Mouse (Mus musculus): ENCODE results near the gene Dlx3.

Dlx3 gene

DNA sequence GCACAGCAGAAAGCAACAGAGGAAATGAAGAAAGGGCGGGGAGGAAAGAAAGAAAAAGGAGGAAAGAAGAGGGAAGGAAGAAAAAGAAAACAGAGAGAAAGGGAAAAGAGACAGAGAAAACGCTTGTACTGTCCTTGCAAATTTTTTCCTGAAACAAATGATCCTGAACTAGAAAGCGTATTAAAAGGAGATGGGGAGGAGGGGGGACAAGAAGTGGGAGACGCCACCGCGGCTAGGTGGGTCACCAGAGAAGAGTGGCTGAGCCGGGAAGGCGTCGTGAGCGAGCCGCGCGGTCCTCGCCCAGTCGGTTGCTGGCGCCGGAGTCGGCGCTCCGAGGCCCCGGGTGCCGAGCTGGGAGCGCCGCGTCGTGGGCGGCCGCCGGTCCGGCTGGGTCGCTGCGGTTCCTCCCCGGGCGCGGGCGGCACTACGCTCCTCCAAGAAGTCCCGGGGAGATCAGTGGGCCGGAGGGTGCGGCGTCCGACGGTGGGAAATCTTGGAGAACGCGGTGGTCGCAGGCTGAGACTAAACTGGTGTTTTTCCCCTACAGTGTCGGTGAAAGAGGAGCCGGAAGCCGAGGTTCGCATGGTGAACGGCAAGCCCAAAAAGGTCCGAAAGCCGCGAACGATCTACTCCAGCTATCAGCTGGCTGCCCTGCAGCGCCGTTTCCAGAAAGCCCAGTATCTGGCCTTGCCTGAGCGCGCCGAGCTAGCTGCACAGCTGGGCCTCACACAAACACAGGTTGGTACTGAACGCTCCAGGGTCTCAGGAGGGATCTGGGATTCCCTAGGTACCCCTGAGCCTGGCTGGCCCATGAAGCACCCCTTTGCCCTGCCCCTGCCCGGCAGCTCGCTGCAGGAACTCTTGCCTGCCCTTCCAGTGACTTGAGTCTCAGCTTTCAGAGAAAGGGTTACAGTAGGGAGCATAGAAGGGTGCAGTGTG is 1.5 kb downstream of the Dlx3 start:
- DNase-seq (ENCODE audit: extremely low spot score, low spot score), result peak; percentile 60

DNA sequence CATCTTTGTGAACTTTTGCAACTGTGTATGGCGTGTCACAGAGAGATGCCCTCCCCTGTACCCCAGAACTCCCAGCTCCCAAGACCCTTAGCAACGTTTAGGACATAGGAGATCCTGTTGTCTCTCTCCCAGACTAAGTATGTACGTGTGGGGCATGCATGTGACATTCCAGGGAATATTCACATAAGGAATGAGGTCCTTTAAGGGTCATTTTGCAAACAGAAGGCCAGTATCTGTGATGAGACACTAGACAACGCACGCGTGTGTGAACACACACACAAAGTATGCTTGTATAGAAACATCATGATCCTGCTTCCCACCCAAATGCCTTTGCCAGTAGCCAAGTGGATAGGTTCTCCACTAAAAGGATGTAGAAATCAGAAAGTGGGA is 2.2 kb downstream of the Dlx3 start:
- peak; percentile 37 for DNase-seq (ENCODE audit: extremely low spot score, low spot score)

DNA sequence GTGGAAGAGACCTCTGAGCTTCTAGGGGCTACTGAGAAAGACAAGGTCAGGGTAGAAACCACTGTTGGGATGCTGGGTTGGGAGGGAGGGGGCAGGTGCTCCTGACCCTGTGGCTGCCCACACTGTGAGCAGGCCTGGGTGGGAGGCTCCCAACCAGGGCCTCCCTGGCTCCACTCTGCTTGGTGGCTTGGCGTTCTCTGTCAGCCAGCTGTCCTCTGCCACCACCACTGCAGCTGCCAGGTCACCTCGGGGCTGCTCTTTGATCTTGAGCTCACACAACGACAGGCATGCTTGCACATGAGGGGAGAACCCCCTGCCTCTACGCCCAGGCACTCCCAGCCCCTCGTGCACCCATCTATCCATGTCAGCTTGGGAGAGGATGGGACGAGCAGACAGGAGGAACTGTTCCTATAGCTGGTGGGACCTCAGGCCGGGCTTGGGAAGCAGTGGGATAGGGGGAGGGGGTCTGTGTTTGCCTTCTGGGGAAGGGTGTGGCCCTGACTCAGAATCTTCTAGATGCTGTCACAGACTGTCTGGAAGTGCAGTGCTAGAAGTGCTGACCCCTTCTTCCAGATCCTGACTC is 5.5 kb downstream of the Dlx3 start:
- no peak for DNase-seq (ENCODE audit: extremely low spot score, low spot score)

DNA sequence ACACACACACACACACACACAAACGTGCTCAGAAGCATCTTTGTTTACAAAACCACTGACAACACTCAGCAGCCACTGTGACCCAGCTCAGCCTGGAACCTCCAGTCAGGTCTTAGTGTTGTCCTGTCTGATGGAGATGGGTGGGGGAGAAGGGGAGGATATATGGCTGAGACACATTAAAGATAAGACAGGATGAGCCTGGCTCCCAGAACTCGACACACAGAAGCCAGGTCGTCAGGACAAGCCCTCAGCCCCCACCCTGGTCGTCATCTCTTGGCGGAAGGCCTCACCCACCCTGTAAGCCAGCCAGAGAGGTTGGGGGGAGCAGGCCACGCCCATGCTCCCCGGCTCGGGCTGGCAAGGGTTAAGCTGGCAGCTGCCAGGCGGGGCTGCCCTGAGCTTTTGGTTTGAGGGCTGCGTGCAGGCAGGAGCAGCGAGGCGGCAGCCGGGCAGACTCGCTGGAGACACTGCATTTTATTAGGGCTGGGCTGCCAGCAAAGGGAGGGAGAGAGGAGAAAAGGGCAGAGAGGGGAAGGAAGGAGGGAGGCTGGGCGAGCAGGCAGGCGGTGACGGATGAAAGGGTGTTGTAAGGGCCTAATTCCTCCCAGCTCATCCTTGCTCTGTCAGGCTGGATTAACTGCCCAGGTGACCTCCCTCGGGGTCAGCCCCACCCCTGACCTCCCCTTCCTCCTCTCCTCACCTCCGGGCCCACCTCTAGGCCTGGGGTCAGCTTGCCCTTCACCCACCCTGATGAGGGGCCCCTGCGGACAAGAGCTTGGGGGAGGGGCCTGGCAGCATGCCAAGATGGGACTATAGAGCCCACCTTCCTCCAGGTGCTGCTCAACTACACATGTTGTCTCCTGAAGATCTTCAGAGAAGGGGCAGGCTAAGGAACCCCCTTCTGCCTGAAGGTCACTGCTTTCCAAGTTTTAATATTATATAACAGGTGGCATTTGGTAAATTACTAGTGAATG is 6.6 kb downstream of the Dlx3 start:
- DNase-seq (ENCODE audit: extremely low spot score, low spot score), result peak; percentile 20

DNA sequence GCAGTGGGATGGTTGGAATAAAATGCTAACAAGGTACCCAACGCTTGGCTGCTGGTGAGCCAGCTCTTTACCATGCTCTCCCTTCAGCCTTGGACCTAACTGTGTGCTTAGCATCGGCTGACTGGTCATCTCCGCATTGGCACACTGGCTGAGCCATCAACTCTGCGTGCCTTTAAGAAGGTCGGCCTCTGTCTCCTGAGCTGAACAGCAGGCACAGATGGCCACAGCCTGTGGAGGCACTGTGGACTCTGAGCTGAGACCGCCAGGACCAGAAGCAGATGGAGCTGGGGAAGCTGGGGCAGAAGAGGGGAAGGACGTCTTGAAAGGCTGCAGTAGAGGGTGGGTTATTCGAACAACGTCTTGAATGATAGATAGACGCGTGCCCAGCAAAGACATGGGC is 8.4 kb downstream of the Dlx3 start:
- no peak for DNase-seq (ENCODE audit: extremely low spot score, low spot score)

DNA sequence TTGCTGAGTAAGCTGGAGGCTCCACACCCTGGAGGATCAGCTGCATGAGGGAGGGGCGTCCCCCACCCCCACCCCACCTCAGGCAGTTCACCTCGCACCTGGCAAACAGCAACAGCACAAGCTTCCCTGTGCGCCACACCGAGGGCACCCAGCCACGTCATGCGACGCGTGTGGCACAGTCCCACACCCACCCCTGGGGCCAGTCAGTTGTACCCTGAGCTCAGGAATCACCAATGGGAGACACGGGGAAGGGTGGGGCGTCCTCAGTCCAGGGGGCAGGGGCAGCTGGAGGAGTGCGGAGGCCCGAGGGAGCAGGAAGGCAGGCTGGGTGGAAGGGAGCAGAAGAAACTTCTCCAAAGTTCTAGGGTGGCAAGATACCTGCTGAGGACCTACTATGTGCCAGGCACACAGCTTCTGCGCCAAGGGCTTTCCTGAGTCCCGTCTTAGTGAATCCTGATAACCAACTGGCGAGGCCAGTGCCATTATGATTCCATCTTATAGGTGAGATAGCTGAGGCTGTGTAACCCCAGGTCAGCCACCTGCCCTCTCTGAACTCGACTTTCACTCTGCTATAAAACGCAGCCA is 10.8 kb downstream of the Dlx3 start:
- DNase-seq (ENCODE audit: extremely low spot score, low spot score), result no peak

DNA sequence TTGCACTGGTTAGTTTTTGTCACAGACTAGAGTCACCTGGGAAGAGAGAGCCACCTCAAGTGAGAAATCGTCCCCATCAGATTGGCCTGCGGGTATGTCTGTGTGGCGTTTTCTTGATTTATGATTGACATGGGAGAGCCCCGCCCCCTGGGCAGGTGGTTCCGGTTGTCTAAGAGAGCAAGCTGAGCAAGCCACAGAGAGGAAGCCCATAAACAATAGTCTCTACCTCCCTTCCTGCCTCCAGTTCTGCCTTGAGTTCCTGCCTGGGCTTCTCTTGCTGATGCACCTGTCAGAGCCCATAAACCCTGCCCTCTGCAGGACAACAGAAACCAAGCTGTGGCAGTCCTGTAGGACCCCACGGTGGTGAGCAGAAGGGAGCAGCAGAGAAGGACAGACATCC is 13.4 kb downstream of the Dlx3 start:
- DNase-seq (ENCODE audit: extremely low spot score, low spot score), result no peak

DNA sequence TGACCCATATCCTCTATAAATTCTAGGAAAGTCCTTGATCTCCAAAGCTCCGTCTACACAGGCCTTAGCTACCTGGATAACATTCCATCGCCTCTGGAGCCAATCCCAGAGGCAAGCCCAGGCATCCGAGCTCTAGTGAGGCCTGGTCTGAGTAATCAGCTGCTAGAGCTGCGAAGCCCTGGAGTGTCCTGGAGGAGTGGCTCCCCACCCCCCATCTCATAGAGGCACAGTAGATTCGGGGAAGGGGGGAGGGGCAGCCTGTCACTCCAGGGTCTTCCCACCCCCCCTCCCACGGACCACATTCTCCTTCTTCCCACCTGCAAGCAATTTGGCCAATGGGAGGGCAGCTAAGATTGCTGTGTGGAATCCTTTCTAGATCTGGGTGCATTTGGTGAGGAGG is 17.4 kb downstream of the Dlx3 start:
- DNase-seq (ENCODE audit: extremely low spot score, low spot score), result no peak

DNA sequence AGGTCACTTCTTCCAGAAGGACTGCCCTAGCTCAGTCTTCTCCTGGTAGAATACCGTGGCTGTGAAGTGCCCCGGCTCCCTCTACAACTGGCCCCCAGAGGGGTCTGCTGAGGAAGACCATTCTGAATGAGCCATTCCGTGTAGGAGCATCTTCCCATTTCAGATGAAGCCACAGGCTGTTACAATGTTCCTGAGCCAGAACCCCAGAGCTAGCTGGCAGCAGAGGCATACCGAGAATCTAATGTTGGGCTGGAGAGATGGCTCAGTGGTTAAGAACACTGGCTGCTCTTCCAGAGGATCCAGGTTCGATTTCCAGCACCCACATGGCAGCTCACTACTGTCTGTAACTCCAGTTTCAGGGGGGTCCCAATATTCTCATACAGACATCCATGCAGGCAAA is 20.0 kb downstream of the Dlx3 start:
- DNase-seq (ENCODE audit: extremely low spot score, low spot score), result no peak

DNA sequence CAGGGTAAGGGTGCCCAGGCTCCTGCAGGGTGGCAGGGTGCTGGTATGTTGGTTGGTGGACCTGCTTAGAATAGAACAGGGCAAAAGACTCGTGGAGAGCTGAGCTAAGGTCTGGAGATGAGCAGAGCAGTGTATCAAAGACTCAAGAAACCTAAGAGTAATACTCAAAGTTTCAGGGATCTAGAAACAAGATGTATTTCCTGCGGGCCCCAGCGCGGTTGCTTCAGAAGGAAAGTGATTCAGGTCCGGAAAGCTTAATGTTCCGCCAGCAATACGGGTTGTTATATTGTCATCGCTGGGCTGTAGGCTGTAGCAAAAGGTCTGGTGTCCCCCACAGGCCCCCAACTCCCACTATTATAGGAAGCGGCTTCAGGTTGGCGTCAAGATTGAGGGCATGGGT is 22.3 kb downstream of the Dlx3 start:
- no peak for DNase-seq (ENCODE audit: extremely low spot score, low spot score)

DNA sequence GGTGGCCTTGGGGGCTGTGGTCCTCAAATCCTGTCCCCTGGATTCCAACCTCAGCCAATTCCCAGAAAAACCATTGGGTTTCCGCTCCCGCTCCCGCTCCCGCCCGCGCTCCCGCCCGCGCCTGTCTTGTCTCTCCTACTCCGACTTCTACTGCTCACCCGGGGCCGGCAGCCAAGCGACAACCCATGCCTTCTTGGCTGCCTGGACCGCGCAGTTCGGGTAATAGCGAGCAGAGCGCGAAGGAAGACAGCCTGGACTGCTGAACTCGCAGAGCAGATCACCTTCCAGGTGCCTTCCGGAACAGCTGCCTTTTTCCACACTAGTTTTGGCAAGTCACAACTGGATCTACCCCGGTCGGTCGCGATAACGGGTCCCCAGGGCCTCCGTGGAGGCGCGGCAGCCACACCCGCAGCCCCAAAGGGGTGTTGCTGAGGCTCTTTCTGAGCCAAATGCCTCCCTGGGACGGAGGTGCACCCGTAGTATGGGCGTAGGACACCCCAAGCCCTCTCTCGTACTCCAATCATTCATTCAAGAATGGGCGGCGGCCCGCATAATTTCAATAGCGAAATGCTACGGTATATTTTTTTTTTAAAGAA is 23.2 kb downstream of the Dlx3 start:
- peak; percentile 67 for DNase-seq (ENCODE audit: extremely low spot score, low spot score)

DNA sequence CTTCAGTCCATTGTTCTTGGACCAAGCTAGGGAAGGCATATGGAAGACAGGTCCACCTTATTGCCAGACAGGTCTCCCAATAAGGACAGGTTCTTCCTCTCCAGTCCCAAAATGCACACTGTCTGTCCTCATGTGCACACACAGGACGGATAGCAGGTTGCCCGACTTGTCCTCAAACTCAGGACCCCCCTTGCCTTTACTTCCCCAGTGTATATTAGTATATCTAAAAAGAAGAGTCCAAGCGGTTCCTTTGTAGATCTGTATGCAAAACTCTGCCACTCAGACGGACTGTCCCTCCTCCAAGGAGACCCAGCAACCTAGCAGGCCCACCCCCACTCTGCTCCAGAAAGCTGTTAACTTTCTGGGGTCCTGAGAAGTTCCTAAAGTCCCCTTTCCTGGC is 23.7 kb downstream of the Dlx3 start:
- DNase-seq (ENCODE audit: extremely low spot score, low spot score), result no peak

DNA sequence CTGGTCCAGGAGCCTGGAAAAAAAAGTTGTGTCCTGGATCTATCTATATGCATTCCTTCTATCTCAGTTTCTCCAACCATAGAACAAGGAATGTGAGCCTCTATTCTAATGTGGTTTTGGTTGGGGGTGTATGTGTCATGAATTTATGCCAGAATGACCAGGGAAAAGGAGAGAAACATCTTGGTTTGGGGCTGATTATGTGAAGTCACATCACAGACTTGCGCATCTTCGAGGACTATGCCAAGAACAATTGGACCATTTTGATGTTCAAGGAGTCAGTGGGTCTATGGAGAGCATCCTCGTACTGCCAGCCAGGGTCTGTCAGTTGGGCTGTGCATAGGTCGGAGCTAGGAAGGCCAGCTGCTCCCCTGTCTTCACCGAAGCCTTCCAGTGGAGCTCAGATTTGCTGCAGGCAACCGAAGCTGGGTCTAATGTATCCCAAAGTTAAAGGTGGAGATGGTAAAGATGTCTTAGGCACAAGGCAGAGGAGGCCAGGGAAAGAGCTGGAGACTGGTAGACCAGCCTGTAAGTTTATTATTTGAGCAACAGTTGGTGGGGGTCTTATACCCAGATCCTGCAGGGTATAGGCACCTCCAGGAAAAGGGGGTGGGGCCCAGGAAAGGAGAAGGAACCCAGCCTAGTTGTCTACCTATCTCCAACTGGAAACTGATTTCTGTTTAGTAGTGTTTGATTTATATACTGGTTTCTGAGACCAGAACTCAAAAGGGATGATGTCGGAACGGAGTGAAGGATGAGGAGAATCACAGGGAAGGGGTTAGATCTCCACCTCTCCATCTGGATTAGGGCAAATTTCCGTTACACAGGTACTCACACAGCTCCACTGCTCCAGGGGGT is 24.4 kb downstream of the Dlx3 start:
- DNase-seq (ENCODE audit: extremely low spot score, low spot score), result peak; percentile 54

DNA sequence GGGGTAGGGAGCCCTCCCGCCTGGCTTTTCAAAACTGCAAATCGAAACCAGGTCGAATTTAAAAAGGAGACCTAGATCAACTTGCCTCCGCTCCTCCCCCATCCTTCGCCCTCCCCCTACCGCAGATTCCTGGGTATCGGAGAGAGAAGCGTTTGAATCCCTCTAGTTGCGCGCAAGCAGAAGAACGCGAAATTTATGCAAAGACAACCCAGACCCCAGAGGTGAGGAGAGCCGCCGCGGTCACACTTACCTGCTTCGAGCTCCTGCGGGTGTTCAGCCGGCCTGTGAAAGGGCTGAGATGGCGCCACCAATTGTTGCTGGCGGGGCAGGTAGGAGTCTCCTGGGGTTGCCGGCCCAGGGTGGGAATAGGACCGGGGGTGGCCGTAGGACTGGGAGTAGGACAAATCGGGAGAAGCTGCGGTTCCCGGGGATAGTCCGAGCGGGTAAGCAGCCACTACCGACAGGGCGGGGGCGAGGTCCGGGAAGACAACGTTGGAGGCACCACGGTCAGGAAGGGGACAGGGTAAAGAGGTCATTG is 25.1 kb downstream of the Dlx3 start:
- peak; percentile 59 for DNase-seq (ENCODE audit: extremely low spot score, low spot score)

DNA sequence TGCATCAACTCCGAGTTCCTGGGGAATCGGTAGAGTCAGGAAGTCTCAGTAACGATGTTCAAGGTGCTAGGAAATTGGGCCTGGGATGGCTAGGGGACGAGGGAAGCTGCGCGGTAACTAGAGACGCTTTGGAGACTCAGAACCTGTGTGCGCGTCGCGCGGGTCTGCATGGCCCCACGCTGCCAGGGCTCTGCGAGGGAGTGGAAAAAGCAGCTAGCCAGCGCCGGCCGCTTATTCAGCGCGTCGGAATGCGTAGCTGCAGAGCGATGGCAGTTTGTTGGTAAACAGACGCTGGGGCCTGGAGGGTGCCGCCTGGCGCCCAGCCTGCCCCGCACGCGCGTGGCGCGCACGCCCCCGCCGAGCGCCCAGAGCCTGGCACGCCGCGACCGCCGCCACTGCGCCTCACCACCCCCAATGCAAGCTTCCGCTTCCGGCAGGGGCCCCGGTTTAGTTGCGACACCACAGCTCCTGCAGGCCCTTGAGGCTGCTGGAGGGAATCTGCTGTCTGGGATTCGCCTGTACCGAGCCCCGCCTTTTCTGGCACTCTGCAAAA is 26.0 kb downstream of the Dlx3 start, which contains the start of gene Dlx4:
Dlx4 (minus strand) TSS at position 413 of the 553 bp plus-strand sequence.
- DNase-seq (ENCODE audit: extremely low spot score, low spot score), result peak; percentile 63

DNA sequence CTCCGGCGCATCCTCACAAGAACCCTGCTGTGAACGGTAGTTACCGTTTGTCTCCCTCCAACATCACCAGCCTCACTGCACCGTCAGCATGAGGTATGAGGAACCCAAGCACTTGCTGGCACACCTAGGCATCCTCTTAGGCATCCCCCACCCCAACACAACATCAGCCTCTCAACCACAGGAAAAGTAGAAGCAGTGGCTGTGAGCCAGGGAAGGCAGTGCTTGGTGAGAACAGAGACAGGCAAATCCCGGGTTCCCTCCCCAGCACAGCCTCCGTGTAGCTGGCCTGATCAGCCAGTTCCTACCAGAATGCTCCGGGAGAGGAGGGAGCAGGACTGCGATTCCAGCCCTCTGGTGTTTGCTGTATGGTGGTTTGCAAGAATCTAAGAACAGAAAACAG is 28.8 kb downstream of the Dlx3 start:
- DNase-seq (ENCODE audit: extremely low spot score, low spot score), result peak; percentile 55

DNA sequence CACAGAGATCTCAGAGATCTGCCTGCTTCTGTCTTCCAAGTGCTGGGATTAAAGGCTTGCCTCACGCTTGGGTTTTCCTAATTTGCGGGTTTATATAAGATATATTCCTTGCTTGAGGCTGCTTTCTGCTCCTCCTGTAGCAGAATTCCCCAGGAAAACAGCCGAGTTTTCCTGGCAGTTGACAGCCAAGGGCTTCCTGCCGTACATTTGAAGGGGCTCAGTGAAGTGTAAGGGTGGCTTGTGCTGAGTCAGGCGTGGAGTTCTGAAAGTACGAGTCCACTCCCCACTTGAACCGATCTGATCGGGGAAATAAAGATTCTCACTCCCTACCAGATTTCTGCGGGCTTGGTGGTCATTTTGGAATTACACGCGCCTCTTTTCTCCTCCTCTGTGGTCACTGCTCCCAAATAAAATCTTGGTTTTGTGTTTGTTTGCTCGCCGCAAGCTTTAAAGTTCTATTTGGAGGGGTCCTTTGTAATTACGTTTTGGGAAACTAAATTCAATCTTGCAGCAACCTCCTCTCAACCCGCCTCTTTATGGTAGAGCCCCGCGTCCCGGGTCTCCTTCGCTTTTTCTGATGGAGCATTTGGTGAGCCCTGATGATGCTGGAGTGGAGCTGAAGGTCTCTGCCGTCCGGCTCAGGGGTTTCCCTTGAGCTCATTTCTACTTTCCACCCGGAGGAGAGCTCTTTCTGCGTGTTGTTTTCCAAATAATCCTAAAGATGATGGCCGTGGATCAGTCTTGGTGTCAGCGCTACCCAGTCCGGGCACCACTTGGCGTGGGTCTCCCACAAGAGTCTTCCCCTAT is 29.7 kb downstream of the Dlx3 start:
- peak; percentile 63 for DNase-seq (ENCODE audit: extremely low spot score, low spot score)

DNA sequence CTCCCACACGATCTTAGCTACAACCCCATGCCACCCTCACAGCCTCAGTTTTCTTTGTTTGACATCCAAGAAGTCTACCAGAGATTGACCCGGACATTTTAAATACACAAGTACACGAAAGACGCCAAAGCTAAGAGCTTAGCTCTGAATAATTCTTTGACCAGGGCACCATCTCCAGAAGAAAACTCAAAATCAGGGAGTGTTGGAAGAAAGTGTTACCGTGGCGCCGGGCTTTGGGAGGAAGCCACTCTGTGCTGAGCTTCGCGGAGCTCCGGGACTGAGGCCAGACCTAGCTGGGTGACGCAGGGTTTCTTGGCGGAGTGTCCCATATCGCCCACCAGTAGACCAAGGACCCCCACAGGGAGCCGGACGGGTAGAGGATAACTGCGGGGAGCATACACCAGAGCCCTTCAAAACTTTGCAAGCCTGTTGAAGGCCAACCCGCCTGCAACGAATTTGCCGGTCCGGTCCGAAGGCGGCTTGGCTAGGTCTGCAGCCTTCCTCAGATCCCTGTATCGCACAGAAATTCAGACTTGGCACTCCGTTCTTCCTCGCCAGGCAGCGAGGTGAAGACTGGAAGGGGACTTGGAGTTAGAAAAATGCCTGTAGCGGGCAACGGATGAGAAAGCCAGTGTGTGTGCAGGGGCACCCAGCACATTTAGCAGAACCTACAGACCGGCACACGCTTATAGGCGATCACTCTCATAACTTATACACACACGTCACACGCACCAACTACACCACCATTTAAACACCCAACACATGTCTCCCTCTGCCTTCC is 30.5 kb downstream of the Dlx3 start:
- peak; percentile 57 for DNase-seq (ENCODE audit: extremely low spot score, low spot score)

All from neural tube, embryonic 10.5 days (tissue).